Mouse (Mus musculus): Measurements from ENCODE around the gene Wipf2.
A peak's percentile ranks its signal among the peaks of the same experiment; 100 is the strongest.
"Not testable (repeated sequence)": the region's sequence is repeated elsewhere in the genome, so short reads cannot be mapped to it uniquely, and the experiment has no call there.

Gene Wipf2

DNA sequence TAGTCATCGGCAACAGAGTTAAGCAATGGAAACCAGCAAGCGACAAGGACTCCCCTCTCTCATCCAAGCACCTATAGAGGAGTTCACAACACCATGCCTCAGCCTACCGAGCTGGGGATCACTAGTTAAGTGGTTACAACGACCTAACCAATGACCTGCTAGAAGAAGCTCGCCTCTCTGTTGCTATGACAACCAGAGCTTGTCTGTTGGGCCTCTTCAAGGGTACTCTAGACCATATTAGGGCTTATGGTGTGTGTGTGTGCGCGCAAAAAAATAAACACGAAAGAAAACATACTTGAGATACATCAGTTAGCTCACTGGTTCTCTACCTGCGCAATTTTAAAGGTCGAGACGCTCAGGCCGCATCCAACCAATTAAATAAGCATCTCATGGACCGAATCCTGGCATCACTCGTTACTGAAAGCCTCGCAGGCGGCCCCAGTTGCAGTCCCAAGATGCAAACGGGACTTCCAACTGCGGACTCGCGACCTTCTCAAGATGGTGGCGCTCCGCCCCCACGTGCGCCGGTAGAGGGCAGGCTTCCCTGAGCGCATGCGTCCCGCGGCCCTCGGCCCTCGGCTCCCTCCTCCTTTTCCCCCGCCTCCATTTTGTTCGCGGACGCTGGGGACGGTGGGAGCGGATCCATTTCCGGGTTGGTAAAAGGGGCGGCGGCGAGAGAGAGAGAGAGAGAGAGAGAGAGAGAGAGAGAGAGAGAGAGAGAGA, at the start of gene Wipf2:
Gene Wipf2 (plus strand): TSS at position 611 of the 723 bp plus-strand sequence.
- DNase-seq, result peak; percentile 97

DNA sequence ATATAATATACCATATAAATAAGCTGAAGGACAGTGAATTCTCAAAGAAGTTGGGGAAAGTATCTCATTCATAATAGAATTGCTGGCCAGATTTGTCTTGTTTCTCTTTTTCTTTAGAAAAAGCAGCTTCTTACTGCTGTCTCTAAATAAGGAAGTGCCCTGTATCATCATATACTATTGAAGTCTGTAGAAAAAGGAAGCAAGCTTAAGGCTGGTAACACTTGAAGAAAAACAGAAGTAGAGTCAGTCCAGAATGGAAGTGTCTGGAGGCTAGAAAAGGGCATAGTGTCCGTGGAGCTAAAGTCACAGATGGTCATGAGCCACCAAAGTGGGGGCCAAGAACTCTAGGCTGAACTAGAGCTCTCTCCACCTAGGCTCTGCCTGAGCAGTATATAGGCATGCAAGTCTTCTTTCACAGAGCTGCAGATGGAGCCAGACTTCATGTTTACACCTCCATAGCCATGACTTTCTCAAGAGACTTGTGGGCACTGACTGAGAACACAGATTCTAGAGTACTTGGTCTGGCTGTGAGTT, 46.7 kb upstream of the Wipf2 start:
- DNase-seq, result no peak

DNA sequence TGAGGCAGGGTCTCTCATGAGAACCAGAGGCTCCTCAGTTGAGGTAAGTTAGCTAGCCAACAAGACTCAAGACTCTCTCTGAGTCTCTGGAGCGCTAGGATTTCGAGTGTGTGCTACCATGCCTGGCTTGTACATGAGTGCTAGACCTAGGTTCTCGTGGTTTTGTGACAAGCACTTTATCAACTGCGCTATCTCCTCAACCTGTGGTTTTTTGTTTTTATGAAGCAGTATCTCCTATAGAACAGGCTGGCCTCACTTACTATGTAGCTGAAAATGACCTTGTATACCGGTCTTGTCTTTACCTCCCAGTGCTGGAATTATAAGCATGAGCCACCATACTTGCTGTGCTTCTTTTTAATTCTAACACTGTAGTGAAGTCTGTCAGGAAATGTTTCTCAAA, 42.5 kb upstream of the Wipf2 start:
- DNase-seq, result no peak

DNA sequence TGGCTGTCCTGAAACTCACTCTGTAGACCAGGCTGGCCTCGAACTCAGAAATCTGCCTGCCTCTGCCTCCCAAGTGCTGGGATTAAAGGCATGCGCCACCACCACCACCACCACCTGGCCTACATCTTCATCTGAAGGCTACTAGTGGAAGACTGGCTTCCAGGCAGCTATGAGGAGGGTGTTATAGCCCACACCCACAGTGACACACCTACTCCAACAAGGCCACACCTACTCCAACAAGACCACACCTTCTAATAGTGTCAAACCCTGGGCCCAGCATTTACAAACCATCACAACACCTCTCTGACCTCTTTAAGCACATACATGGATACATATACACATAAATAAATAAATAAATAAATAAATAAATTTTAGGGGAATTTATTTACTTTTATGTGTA, 37.4 kb upstream of the Wipf2 start:
- DNase-seq, result not testable (repeated sequence)

GRCm38 (mm10) chr11:98827877-98828276, 35.6 kb upstream of the Wipf2 start:
- no peak for DNase-seq

GRCm38 (mm10) chr11:98829091-98829775, 34.2 kb upstream of the Wipf2 start:
- DNase-seq, result peak; percentile 47

- DNase-seq, result no peak
These were observed 33.6 kb upstream of the Wipf2 start for GRCm38 (mm10) chr11:98829875-98830274.

DNA sequence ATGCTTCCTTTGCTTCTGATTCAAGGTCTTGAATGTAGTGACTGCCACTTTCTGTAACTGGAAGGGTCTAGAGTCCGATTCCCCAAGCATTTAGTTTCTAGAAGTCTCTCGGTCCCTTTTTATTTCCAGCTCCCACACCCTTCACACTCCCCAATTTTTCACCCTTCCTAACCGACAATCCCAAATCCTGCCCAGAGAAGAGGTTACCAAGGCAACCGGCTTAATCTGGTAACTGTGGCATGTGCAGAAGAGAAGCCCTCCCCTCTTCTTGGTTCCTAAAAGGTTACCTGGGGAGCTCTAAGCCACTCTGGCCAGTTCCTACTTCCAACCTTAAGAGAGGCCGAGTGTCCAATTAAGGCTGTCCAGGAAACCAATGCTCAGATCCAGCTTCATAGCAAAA, 28.1 kb upstream of the Wipf2 start:
- DNase-seq, result no peak

DNA sequence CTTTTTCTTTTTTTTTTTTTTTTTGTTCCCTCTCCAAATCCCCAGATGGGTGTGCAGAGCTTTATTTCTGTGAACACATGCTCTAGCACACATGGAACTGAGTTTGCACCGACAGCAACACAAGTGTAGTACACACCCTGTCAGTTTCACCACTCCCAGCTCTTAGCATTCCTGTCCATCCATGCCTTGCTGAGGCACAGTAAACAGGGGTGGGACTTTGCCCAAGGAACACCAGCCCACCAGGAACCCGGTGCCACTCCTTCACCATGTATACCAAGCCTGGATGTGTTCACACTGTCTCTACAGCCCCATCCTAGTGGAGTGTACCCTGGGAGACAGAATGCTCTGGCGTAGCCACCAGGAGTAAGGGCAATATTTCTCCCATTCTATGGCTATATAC, 27.7 kb upstream of the Wipf2 start:
- DNase-seq, result peak; percentile 18

DNA sequence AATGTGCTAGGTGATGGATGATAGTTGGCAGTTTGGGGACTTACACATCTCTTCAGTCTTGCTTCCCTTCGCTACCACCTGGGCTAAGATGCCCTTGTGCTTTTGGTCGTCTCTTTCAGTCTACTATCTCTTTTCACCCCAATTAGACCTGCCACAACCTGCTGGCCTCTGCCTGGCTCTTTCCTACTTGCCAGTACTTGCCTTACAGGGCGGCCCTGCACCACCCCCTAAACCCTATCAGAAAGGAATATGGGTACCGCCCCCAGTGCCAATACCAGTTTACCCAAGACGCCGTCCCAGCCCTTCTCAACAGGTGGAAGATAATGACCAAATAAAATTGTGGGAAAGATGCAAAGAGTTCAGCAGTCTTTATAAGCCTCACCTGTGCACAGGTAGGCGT, 27.3 kb upstream of the Wipf2 start:
- no peak for DNase-seq

- DNase-seq, result peak; percentile 85
These were observed 26.7 kb upstream of the Wipf2 start, which contains the start of gene Rapgefl1 for GRCm38 (mm10) chr11:98836651-98837141. TSS of gene Rapgefl1 (plus strand) at chr11:98836785.

GRCm38 (mm10) chr11:98837231-98837704, 26.2 kb upstream of the Wipf2 start:
- DNase-seq, result no peak

DNA sequence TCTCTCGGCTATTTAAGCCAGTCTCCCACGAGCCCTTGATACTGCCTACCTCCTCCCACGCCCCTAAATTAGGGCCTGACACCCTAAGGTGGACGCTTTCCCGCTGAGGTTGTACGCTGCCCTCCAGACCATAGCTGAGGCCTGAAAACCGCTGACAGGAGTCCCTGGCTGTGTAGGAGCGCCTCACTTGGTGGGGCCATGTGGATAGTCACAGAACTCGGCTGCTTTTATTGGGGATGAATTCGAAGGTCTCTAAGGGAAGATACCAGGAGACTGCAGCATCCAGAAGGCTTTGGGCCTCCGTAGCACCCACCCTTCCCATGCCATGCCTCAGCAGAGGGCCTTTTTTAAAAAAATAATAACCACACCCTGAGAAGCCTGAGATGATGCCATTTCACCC, 25.5 kb upstream of the Wipf2 start:
- DNase-seq, result no peak

- DNase-seq, result no peak
These were observed 24.9 kb upstream of the Wipf2 start for GRCm38 (mm10) chr11:98838512-98838911.

DNA sequence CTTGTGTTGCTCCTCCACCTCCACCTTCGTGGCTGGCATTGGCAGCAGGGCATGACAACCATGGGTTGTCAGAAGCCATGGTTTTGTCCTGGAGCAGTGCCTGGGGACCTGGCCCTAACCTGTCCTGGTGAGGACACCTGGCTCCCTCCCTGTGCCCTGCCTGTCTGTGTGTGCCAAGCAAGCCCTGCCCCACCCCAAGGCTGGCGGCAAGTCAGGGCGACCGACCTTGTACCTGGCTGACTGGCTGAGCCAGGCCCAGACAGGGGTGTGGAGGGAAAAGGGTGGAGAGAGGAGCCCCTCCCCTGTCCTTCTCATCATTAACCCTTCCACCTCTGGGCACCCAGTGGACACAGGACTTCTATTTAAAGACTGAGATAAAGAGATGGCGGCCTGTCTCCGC, 24.0 kb upstream of the Wipf2 start:
- no peak for DNase-seq

DNA sequence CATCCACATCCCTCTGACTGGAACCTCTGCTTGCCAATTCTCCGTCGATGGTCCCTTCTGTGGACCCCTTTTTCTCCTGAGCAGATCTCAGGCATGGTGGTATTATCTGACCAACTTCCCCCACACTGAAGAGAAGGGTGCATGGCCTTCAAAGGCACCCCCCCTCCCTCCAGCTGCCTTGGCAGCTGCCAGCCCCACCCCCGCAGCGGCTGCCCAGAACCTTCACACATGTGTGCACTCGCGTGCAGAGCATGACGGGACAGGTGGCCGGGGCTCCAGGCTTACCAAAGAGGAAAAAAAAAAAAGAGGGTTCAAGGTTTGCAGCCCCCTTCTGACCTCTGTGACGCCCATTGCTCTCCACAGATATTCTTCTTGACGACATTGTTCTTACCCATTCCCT, 23.5 kb upstream of the Wipf2 start:
- DNase-seq, result no peak

DNA sequence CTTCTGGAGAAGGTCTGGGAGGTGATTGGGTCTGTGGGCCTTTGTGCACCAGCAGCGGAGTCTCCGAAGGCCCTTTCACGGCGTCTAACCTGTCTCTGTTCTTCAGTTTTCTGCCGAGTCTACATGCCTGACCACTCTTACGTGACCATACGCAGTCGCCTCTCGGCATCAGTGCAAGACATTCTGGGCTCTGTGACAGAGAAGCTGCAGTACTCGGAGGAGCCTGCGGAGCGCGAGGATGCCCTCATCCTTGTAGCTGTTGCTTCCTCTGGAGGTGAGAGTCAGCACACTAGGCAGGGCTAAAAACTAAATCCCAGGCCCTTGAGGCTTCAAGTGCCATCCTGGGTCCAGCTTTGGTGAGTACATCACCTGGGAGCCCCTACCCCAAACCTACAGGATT, 17.4 kb upstream of the Wipf2 start:
- DNase-seq, result no peak

GRCm38 (mm10) chr11:98846865-98847604, 16.4 kb upstream of the Wipf2 start:
- no peak for DNase-seq

DNA sequence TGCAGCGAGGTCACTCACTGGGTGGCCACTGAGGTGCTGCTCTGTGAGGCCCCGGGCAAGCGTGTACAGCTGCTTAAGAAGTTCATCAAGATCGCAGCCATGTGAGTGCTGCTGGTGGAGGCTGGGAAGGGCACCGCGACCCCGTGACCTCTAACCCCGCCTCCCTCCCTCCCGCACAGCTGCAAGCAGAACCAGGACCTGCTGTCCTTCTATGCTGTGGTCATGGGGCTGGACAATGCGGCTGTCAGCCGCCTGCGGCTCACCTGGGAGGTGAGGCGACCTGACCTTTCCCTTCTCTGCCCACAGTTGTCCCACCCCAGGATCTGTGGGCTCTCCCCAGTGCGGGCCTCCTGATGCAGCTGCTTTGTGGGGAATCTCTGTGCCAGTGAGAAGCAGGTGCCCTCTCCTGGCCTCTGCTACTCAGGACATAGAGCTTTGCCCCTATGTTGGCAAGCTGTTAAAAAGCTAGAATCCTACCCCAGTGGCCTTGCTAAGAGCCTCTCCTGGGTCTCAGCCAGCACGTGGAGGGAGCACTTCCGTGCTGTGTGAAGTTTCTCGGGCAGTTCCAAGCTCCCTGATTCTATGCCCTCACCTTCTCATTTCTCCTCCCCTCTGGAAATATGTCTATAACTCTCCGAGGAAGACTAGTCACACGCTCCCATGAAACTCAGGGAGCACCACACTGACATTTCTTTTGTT, 14.1 kb upstream of the Wipf2 start:
- DNase-seq, result no peak

GRCm38 (mm10) chr11:98850100-98851093, 13.0 kb upstream of the Wipf2 start:
- DNase-seq, result no peak

GRCm38 (mm10) chr11:98854116-98854515, 9.3 kb upstream of the Wipf2 start:
- no peak for DNase-seq

Data from lung, postnatal 14 days (tissue).